Mouse (Mus musculus): ENCODE measurements around the gene Tcaim. TPM values are rescaled to one million over a fixed set of nuclear protein-coding genes. Genes with fewer than 3 reads are reported as not detected.

Gene Tcaim
- polyA plus RNA-seq, 1 experiment, result 12.6 TPM

- no peak overlapping the region for H3K27ac ChIP-seq (ENCODE audit: insufficient read depth, low read length)
- H3K4me3 ChIP-seq (replicated peaks; ENCODE audit: insufficient read depth, low read depth, low read length), result no peak overlapping the region
- no peaks in the 10 kb centered on the region; the same call in 1 of the 2 replicates for H3K27me3 ChIP-seq (ENCODE audit: control insufficient read depth, insufficient read depth, low read length)
- WGBS, result 82% methylated on average over 4 of the region's 4 CpGs
- DNase-seq, result no peak
- H3K4me1 ChIP-seq (ENCODE audit: control insufficient read depth, insufficient read depth, low read length), result no peaks in the 10 kb centered on the region
- TF ChIP-seq POLR2A (IDR thresholded peaks at IDR 0.05; ENCODE audit: borderline replicate concordance, insufficient read depth, low read length) (no peak), CTCF (IDR thresholded peaks at IDR 0.05; ENCODE audit: borderline replicate concordance, insufficient read depth, low read depth, low read length) (no peak)
Measured at GRCm38 (mm10) chr9:122855617-122856016, 50.3 kb downstream of the Tcaim start.

DNA sequence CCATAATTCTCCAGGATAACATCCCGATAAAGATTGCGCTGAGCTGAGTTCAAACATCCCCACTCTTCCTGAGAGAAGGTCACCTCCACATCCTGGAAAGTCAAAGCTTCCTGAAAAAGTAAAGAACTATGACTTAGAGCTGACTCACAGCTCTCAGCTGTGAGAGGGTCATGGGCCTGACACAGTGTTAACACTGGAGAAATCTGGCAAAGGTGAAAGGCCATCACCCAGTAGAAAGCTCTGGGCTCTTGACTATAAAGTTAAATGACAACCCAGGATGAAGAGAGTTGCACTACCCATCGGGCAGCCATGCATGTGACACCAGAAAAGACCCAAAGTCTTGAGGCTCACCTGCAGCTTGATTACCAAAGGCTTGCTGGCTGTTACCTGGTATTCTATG is 51.4 kb downstream of the Tcaim start:
- DNase-seq, result no peak
- Histone ChIP-seq H3K27me3 (ENCODE audit: control insufficient read depth, insufficient read depth, low read length) (no peaks in the 10 kb centered on the region; the same call in 1 of the 2 replicates), H3K27ac (ENCODE audit: insufficient read depth, low read length) (no peak overlapping the region), H3K4me1 (ENCODE audit: control insufficient read depth, insufficient read depth, low read length) (no peaks in the 10 kb centered on the region), H3K4me3 (replicated peaks; ENCODE audit: insufficient read depth, low read depth, low read length) (no peak overlapping the region)
- 97% methylated on average over 3 of the region's 3 CpGs for WGBS
- no peak for TF ChIP-seq POLR2A (IDR thresholded peaks at IDR 0.05; ENCODE audit: borderline replicate concordance, insufficient read depth, low read length)
- TF ChIP-seq CTCF (IDR thresholded peaks at IDR 0.05; ENCODE audit: borderline replicate concordance, insufficient read depth, low read depth, low read length), result no peak

DNA sequence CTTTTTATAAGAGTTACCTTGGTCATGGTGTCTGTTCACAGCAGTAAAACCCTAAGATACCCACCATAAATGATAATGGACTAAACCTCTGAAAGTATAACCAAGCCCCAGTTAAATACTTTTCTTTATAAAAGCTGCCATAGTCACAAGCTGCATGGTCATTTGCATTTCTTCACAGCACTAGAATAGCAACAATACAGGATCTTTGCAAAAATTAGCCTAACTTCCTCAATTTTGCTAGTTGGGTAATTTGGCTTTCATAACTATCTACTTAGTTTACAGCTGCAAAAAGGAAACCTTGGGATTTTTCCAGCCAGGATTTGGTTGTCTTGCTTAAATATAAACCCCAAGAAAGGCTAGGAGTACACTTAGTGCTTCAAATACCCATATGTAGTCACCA is 55.4 kb downstream of the Tcaim start:
- no peak for DNase-seq
- Histone ChIP-seq H3K27ac (ENCODE audit: insufficient read depth, low read length) (no peak overlapping the region), H3K4me3 (replicated peaks; ENCODE audit: insufficient read depth, low read depth, low read length) (no peak overlapping the region), H3K27me3 (ENCODE audit: control insufficient read depth, insufficient read depth, low read length) (no peaks in the 10 kb centered on the region; the same call in 1 of the 2 replicates), H3K4me1 (ENCODE audit: control insufficient read depth, insufficient read depth, low read length) (peaks cover 6% of the 10 kb centered on the region; the same call in 1 of the 2 replicates)
- no peak for TF ChIP-seq CTCF (IDR thresholded peaks at IDR 0.05; ENCODE audit: borderline replicate concordance, insufficient read depth, low read depth, low read length)
- no peak for TF ChIP-seq POLR2A (IDR thresholded peaks at IDR 0.05; ENCODE audit: borderline replicate concordance, insufficient read depth, low read length)

DNA sequence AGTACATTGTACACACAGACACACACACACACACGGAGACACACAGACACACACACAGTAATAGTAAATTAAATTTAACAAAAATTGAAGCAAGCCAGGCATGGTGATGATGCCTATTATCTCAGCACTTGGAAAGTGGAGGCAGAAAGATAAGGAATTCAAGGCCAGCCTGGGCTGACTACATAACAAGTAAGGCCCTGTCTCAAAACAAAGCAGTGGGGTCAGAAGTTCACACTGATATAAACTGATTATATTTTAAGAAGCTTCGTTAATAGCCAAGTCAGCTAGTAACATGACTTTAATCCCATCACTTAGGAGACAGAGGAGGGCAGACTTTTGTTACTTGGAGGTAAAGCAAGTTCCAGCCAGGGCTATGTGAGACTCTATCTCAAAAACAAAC is 58.4 kb downstream of the Tcaim start:
- peaks cover 6% of the 10 kb centered on the region; the same call in 1 of the 2 replicates for H3K4me1 ChIP-seq (ENCODE audit: control insufficient read depth, insufficient read depth, low read length)
- TF ChIP-seq CTCF (IDR thresholded peaks at IDR 0.05; ENCODE audit: borderline replicate concordance, insufficient read depth, low read depth, low read length), result no peak
- no peak for TF ChIP-seq POLR2A (IDR thresholded peaks at IDR 0.05; ENCODE audit: borderline replicate concordance, insufficient read depth, low read length)
- no peak for DNase-seq
- WGBS, result 89% methylated on average over 2 of the region's 2 CpGs
- H3K27ac ChIP-seq (ENCODE audit: insufficient read depth, low read length), result no peak overlapping the region
- H3K27me3 ChIP-seq (ENCODE audit: control insufficient read depth, insufficient read depth, low read length), result no peaks in the 10 kb centered on the region
- no peak overlapping the region for H3K4me3 ChIP-seq (replicated peaks; ENCODE audit: insufficient read depth, low read depth, low read length)

DNA sequence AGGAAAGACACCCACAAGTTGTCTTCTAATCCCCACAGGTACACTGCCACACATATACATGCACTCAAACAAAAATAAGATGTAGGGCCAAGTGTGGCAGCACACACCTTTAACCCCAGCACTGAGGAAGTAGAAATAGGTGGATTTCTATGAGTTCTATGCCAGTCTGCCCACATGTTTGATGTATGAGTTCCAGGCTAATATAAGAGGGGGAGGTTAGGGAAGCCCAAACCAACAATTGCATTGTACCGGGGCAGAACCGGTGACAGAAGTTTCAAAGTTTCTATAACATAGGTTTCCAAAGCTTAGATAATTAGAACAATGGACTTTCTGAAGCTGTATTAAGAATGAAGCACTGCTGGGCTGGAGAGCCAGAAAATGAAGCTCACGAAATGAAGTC is 59.5 kb downstream of the Tcaim start:
- Histone ChIP-seq H3K4me1 (ENCODE audit: control insufficient read depth, insufficient read depth, low read length) (peaks cover 6% of the 10 kb centered on the region; the same call in 1 of the 2 replicates), H3K27me3 (ENCODE audit: control insufficient read depth, insufficient read depth, low read length) (no peaks in the 10 kb centered on the region), H3K4me3 (replicated peaks; ENCODE audit: insufficient read depth, low read depth, low read length) (peak overlapping the region; percentile 69), H3K27ac (ENCODE audit: insufficient read depth, low read length) (no peak overlapping the region)
- DNase-seq, result no peak
- WGBS, result 55% methylated on average over 3 of the region's 3 CpGs
- no peak for TF ChIP-seq CTCF (IDR thresholded peaks at IDR 0.05; ENCODE audit: borderline replicate concordance, insufficient read depth, low read depth, low read length)
- TF ChIP-seq POLR2A (IDR thresholded peaks at IDR 0.05; ENCODE audit: borderline replicate concordance, insufficient read depth, low read length), result no peak

DNA sequence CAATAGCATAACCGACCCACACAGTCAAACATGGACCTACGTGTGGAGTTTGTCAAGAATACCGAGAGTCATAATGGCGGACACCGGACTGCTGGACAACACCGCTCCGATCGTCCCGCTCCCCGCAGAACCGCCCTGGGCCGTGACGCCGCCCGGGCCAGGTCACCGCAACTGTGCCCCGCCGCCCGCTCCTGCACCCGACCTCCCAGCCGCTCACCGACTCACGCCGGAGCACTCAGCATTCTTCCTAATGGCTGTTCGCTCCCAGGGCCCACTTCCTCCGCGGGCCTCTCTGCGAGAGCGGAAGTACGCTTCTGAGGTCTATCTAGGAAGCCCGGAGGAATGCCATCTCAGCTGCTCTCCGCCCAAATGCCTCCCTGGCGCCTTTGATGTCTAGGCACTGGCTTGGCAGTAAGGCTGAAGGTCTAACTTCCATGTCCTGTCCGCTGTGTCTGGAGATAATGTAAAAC is 60.4 kb downstream of the Tcaim start, which contains the start of gene Zfp445:
Gene Zfp445, minus strand, starts transcription at position 310 of the 470 bp plus-strand sequence.
- Histone ChIP-seq H3K27ac (ENCODE audit: insufficient read depth, low read length) (peak within 1 kb of the TSS; percentile 42; the same call in 1 of the 2 replicates), H3K4me3 (replicated peaks; ENCODE audit: insufficient read depth, low read depth, low read length) (peak within 1 kb of the TSS; percentile 69), H3K27me3 (ENCODE audit: control insufficient read depth, insufficient read depth, low read length) (no peaks in the 10 kb centered on the region), H3K4me1 (ENCODE audit: control insufficient read depth, insufficient read depth, low read length) (peaks cover 6% of the 10 kb centered on the region; the same call in 1 of the 2 replicates)
- peak; percentile 83 to 85 for DNase-seq
- under 1% methylated on average over 34 of the region's 34 CpGs for WGBS
- no peak for TF ChIP-seq CTCF (IDR thresholded peaks at IDR 0.05; ENCODE audit: borderline replicate concordance, insufficient read depth, low read depth, low read length)
- peak; percentile 68; the same call in 1 of the 2 replicates for TF ChIP-seq POLR2A (IDR thresholded peaks at IDR 0.05; ENCODE audit: borderline replicate concordance, insufficient read depth, low read length)

DNA sequence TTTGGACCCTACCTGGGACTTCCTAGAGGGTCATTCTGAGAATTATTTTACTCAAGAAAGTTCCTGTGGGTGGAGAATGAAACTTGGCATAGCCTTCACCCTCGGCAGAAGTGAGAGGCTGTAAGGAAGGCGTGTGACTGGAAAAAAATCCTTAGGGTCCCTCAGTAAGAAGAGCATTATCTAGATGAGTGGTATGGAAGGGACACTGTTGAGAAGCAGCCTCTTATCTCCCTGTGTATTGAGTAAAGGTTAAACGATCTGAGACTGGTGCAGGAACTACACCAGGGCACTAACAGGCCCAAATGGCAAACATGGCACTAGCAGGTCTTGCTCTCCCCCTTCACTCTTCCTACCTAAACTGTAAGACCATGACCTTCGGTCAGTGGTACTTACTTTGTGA is 60.9 kb downstream of the Tcaim start:
- H3K4me1 ChIP-seq (ENCODE audit: control insufficient read depth, insufficient read depth, low read length), result peaks cover 6% of the 10 kb centered on the region; the same call in 1 of the 2 replicates
- DNase-seq, result no peak
- no peaks in the 10 kb centered on the region for H3K27me3 ChIP-seq (ENCODE audit: control insufficient read depth, insufficient read depth, low read length)
- 67% methylated on average over 4 of the region's 4 CpGs for WGBS
- TF ChIP-seq CTCF (IDR thresholded peaks at IDR 0.05; ENCODE audit: borderline replicate concordance, insufficient read depth, low read depth, low read length) (no peak), POLR2A (IDR thresholded peaks at IDR 0.05; ENCODE audit: borderline replicate concordance, insufficient read depth, low read length) (no peak)
- peak overlapping the region; percentile 69 for H3K4me3 ChIP-seq (replicated peaks; ENCODE audit: insufficient read depth, low read depth, low read length)
- no peak overlapping the region for H3K27ac ChIP-seq (ENCODE audit: insufficient read depth, low read length)

DNA sequence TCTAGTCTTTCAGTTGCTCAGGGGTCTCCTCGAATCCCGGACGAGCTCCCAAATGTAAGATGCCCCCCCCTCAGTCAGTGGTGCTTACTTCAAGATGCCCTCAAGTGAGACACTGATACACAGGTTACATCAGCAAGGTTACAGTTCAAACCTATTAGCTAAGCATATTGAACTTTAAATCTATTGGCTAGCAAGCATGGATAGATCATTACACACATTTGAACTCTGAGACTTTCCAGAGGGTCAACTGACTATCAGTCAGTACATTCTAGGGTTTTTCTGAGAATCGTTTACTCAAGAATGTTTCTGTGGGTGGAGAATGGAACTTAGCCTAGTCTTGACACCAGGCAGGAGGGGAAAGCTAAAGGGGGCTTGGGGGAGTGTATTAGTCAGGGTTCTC is 67.3 kb downstream of the Tcaim start:
- 87% methylated on average over 4 of the region's 4 CpGs for WGBS
- H3K4me1 ChIP-seq (ENCODE audit: control insufficient read depth, insufficient read depth, low read length), result no peaks in the 10 kb centered on the region
- H3K4me3 ChIP-seq (replicated peaks; ENCODE audit: insufficient read depth, low read depth, low read length), result no peak overlapping the region

More for the DNA sequence above, 67.3 kb downstream of the Tcaim start:
- H3K27me3 ChIP-seq (ENCODE audit: control insufficient read depth, insufficient read depth, low read length), result no peaks in the 10 kb centered on the region; the same call in 1 of the 2 replicates
- no peak overlapping the region for H3K27ac ChIP-seq (ENCODE audit: insufficient read depth, low read length)
- TF ChIP-seq POLR2A (IDR thresholded peaks at IDR 0.05; ENCODE audit: borderline replicate concordance, insufficient read depth, low read length) (no peak), CTCF (IDR thresholded peaks at IDR 0.05; ENCODE audit: borderline replicate concordance, insufficient read depth, low read depth, low read length) (no peak)
- DNase-seq, result no peak

Measured in cerebellum, adult 2 months (tissue).